Mouse (Mus musculus): ENCODE data around the gene Tyro3. TPM values are rescaled to one million over a fixed set of nuclear protein-coding genes. Genes with fewer than 3 reads are reported as not detected.

Tyro3 gene
- 5.1 and 8.0 TPM in 2 replicates for polyA plus RNA-seq (2015; fragmentation: Nextera tagmentation; extraction: Ambion mirVana)

GRCm38 (mm10) chr2:119797279-119797783, at the start of gene Tyro3:
Gene Tyro3 (plus strand): TSS chr2:119797733.
- no peaks in the 10 kb centered on the region for H3K9me3 ChIP-seq (replicated peaks; ENCODE audit: control insufficient read depth, low read length)
- no peak within 1 kb of the TSS for H3K4me3 ChIP-seq (ENCODE audit: low read length)
- ATAC-seq (replicated peaks; ENCODE audit: extremely low read depth, insufficient read depth, low FRiP score) = no peak
- no peak within 1 kb of the TSS for H3K27ac ChIP-seq (ENCODE audit: low read length)
- H3K36me3 ChIP-seq (ENCODE audit: control insufficient read depth, insufficient read depth) = no peaks in the 10 kb centered on the region
- no peak within 1 kb of the TSS for H3K9ac ChIP-seq (ENCODE audit: low read length)
- 0 out of 2 replicates have a peak, but pooled peaks cover 4% of the 10 kb centered on the region for H3K27me3 ChIP-seq (ENCODE audit: control insufficient read depth, insufficient read depth, low read length)
- peaks cover 19% of the 10 kb centered on the region for H3K4me1 ChIP-seq (ENCODE audit: control insufficient read depth, insufficient read depth, low read length)
- H3K4me2 ChIP-seq (ENCODE audit: low read depth, low read length) = peak within 1 kb of the TSS; percentile 99; the same call in 1 of the 2 replicates
- 54% methylated on average over 5 of the region's 5 CpGs for WGBS

GRCm38 (mm10) chr2:119749260-119749659, 48.3 kb upstream of the Tyro3 start:
- no peak overlapping the region for H3K4me3 ChIP-seq (ENCODE audit: low read length)
- ATAC-seq (replicated peaks; ENCODE audit: extremely low read depth, insufficient read depth, low FRiP score) = no peak
- H3K4me2 ChIP-seq (ENCODE audit: low read depth, low read length) = no peak overlapping the region
- no peak overlapping the region for H3K9ac ChIP-seq (ENCODE audit: low read length)
- H3K36me3 ChIP-seq (ENCODE audit: control insufficient read depth, insufficient read depth) = no peaks in the 10 kb centered on the region
- H3K9me3 ChIP-seq (replicated peaks; ENCODE audit: control insufficient read depth, low read length) = no peaks in the 10 kb centered on the region
- WGBS = 70% methylated on average over 13 of the region's 13 CpGs
- H3K27me3 ChIP-seq (ENCODE audit: control insufficient read depth, insufficient read depth, low read length) = peaks cover 16% of the 10 kb centered on the region
- peaks cover 10% of the 10 kb centered on the region for H3K4me1 ChIP-seq (ENCODE audit: control insufficient read depth, insufficient read depth, low read length)
- no peak overlapping the region for H3K27ac ChIP-seq (ENCODE audit: low read length)

GRCm38 (mm10) chr2:119757601-119758100, 39.9 kb upstream of the Tyro3 start:
- Histone ChIP-seq H3K9ac (ENCODE audit: low read length) (peak overlapping the region; percentile 72), H3K9me3 (replicated peaks; ENCODE audit: control insufficient read depth, low read length) (no peaks in the 10 kb centered on the region), H3K36me3 (ENCODE audit: control insufficient read depth, insufficient read depth) (no peaks in the 10 kb centered on the region), H3K4me3 (ENCODE audit: low read length) (peak overlapping the region; percentile 76), H3K27me3 (ENCODE audit: control insufficient read depth, insufficient read depth, low read length) (peaks cover 35% of the 10 kb centered on the region), H3K4me2 (ENCODE audit: low read depth, low read length) (peak overlapping the region; percentile 100), H3K27ac (ENCODE audit: low read length) (no peak overlapping the region), H3K4me1 (ENCODE audit: control insufficient read depth, insufficient read depth, low read length) (peaks cover 8% of the 10 kb centered on the region)
- ATAC-seq (replicated peaks; ENCODE audit: extremely low read depth, insufficient read depth, low FRiP score) = 0 out of 2 replicates have a peak, but pooled peaks have one; percentile 38
- 11% methylated on average over 11 of the region's 31 CpGs for WGBS

- WGBS = under 1% methylated on average over 74 of the region's 77 CpGs
- no peak overlapping the region for H3K27ac ChIP-seq (ENCODE audit: low read length)
- H3K4me1 ChIP-seq (ENCODE audit: control insufficient read depth, insufficient read depth, low read length) = peaks cover 8% of the 10 kb centered on the region
- peak overlapping the region; percentile 100 for H3K4me2 ChIP-seq (ENCODE audit: low read depth, low read length)
- peak overlapping the region; percentile 72 for H3K9ac ChIP-seq (ENCODE audit: low read length)
- no peaks in the 10 kb centered on the region for H3K9me3 ChIP-seq (replicated peaks; ENCODE audit: control insufficient read depth, low read length)
- no peaks in the 10 kb centered on the region for H3K36me3 ChIP-seq (ENCODE audit: control insufficient read depth, insufficient read depth)
- H3K4me3 ChIP-seq (ENCODE audit: low read length) = peak overlapping the region; percentile 76
- peak; percentile 34; the same call in 1 of the 2 replicates for ATAC-seq (replicated peaks; ENCODE audit: extremely low read depth, insufficient read depth, low FRiP score)
- peaks cover 31% of the 10 kb centered on the region for H3K27me3 ChIP-seq (ENCODE audit: control insufficient read depth, insufficient read depth, low read length)
Measured at GRCm38 (mm10) chr2:119758101-119758843, 39.3 kb upstream of the Tyro3 start.

GRCm38 (mm10) chr2:119758844-119759835, 38.4 kb upstream of the Tyro3 start:
- Histone ChIP-seq H3K27me3 (ENCODE audit: control insufficient read depth, insufficient read depth, low read length) (peaks cover 28% of the 10 kb centered on the region), H3K9ac (ENCODE audit: low read length) (peak overlapping the region; percentile 72; the same call in 1 of the 2 replicates), H3K27ac (ENCODE audit: low read length) (no peak overlapping the region), H3K4me3 (ENCODE audit: low read length) (peak overlapping the region; percentile 76), H3K36me3 (ENCODE audit: control insufficient read depth, insufficient read depth) (peaks cover under 1% of the 10 kb centered on the region; the same call in 1 of the 2 replicates), H3K9me3 (replicated peaks; ENCODE audit: control insufficient read depth, low read length) (no peaks in the 10 kb centered on the region), H3K4me2 (ENCODE audit: low read depth, low read length) (peak overlapping the region; percentile 100), H3K4me1 (ENCODE audit: control insufficient read depth, insufficient read depth, low read length) (peaks cover 8% of the 10 kb centered on the region)
- 6% methylated on average over 44 of the region's 44 CpGs for WGBS
- ATAC-seq (replicated peaks; ENCODE audit: extremely low read depth, insufficient read depth, low FRiP score) = no peak

GRCm38 (mm10) chr2:119760251-119760650, 37.3 kb upstream of the Tyro3 start, which contains the start of gene Ltk:
Gene Ltk (minus strand): TSS chr2:119760431.
- WGBS = 13% methylated on average over 9 of the region's 9 CpGs
- H3K27ac ChIP-seq (ENCODE audit: low read length) = no peak within 1 kb of the TSS
- no peak within 1 kb of the TSS for H3K9ac ChIP-seq (ENCODE audit: low read length)
- no peak for ATAC-seq (replicated peaks; ENCODE audit: extremely low read depth, insufficient read depth, low FRiP score)
- H3K36me3 ChIP-seq (ENCODE audit: control insufficient read depth, insufficient read depth) = peaks cover 3% of the 10 kb centered on the region; the same call in 1 of the 2 replicates
- peaks cover 24% of the 10 kb centered on the region for H3K27me3 ChIP-seq (ENCODE audit: control insufficient read depth, insufficient read depth, low read length)
- H3K9me3 ChIP-seq (replicated peaks; ENCODE audit: control insufficient read depth, low read length) = no peaks in the 10 kb centered on the region
- H3K4me1 ChIP-seq (ENCODE audit: control insufficient read depth, insufficient read depth, low read length) = peaks cover 8% of the 10 kb centered on the region
- H3K4me3 ChIP-seq (ENCODE audit: low read length) = no peak within 1 kb of the TSS
- H3K4me2 ChIP-seq (ENCODE audit: low read depth, low read length) = peak within 1 kb of the TSS; percentile 100; the same call in 1 of the 2 replicates

- Histone ChIP-seq H3K9ac (ENCODE audit: low read length) (no peak overlapping the region), H3K36me3 (ENCODE audit: control insufficient read depth, insufficient read depth) (peaks cover 7% of the 10 kb centered on the region; the same call in 1 of the 2 replicates), H3K4me2 (ENCODE audit: low read depth, low read length) (no peak overlapping the region), H3K4me3 (ENCODE audit: low read length) (no peak overlapping the region), H3K9me3 (replicated peaks; ENCODE audit: control insufficient read depth, low read length) (no peaks in the 10 kb centered on the region), H3K27ac (ENCODE audit: low read length) (no peak overlapping the region), H3K27me3 (ENCODE audit: control insufficient read depth, insufficient read depth, low read length) (peaks cover 20% of the 10 kb centered on the region), H3K4me1 (ENCODE audit: control insufficient read depth, insufficient read depth, low read length) (peaks cover 8% of the 10 kb centered on the region)
- no peak for ATAC-seq (replicated peaks; ENCODE audit: extremely low read depth, insufficient read depth, low FRiP score)
- 42% methylated on average over 1 of the region's 1 CpGs for WGBS
Measured at GRCm38 (mm10) chr2:119762276-119762675, 35.3 kb upstream of the Tyro3 start.

- ATAC-seq (replicated peaks; ENCODE audit: extremely low read depth, insufficient read depth, low FRiP score) = no peak
- peaks cover 15% of the 10 kb centered on the region for H3K36me3 ChIP-seq (ENCODE audit: control insufficient read depth, insufficient read depth)
- no peak overlapping the region for H3K4me2 ChIP-seq (ENCODE audit: low read depth, low read length)
- H3K27ac ChIP-seq (ENCODE audit: low read length) = no peak overlapping the region
- H3K9me3 ChIP-seq (replicated peaks; ENCODE audit: control insufficient read depth, low read length) = no peaks in the 10 kb centered on the region
- 53% methylated on average over 4 of the region's 4 CpGs for WGBS
- H3K4me3 ChIP-seq (ENCODE audit: low read length) = no peak overlapping the region
- H3K4me1 ChIP-seq (ENCODE audit: control insufficient read depth, insufficient read depth, low read length) = no peaks in the 10 kb centered on the region
- H3K27me3 ChIP-seq (ENCODE audit: control insufficient read depth, insufficient read depth, low read length) = peaks cover 8% of the 10 kb centered on the region
- H3K9ac ChIP-seq (ENCODE audit: low read length) = no peak overlapping the region
Measured at GRCm38 (mm10) chr2:119763924-119764323, 33.6 kb upstream of the Tyro3 start.

Data from heart, embryonic 16.5 days (tissue).